Mouse (Mus musculus): ENCODE measurements at regions not wholly inside any gene's neighbourhood (a gene's known extent, or its start where the extent isn't known, plus 50 kb on each side); places are given as distances from the start of the nearest gene placed in this dataset.
A peak's percentile ranks its signal among the peaks of the same experiment; 100 is the strongest.

- no peak for DNase-seq (ENCODE audit: low spot score in 2 of 2)
These were observed 54.5 kb upstream of the Cmc1 start for GRCm38 (mm10) chr9:118204456-118204855.

- DNase-seq (ENCODE audit: low spot score in 2 of 2): no peak
These were observed 56.5 kb upstream of the Cmc1 start for GRCm38 (mm10) chr9:118206483-118206882.

GRCm38 (mm10) chr9:118219696-118220095, 69.7 kb upstream of the Cmc1 start:
- no peak for DNase-seq (ENCODE audit: low spot score in 2 of 2)

GRCm38 (mm10) chr9:118221186-118221585, 71.2 kb upstream of the Cmc1 start:
- DNase-seq (ENCODE audit: low spot score in 2 of 2): no peak

GRCm38 (mm10) chr9:118227401-118228061, 77.6 kb upstream of the Cmc1 start:
- DNase-seq (ENCODE audit: low spot score in 2 of 2): no peak

- DNase-seq (ENCODE audit: low spot score in 2 of 2): peak in 1 of 2 experiments; percentile 2
These were observed 78.9 kb upstream of the Cmc1 start for GRCm38 (mm10) chr9:118228691-118229427.

GRCm38 (mm10) chr9:118240711-118241110, 90.7 kb upstream of the Cmc1 start:
- no peak for DNase-seq (ENCODE audit: low spot score in 2 of 2)

GRCm38 (mm10) chr9:118246820-118247628, 97.0 kb upstream of the Cmc1 start:
- DNase-seq (ENCODE audit: low spot score in 2 of 2): no peak

- no peak for DNase-seq (ENCODE audit: low spot score in 2 of 2)
These were observed 103.9 kb upstream of the Cmc1 start for GRCm38 (mm10) chr9:118253829-118254228.

GRCm38 (mm10) chr9:118255200-118255733, 105.3 kb upstream of the Cmc1 start:
- no peak for DNase-seq (ENCODE audit: low spot score in 2 of 2)

GRCm38 (mm10) chr9:118255751-118256266, 105.8 kb upstream of the Cmc1 start:
- DNase-seq (ENCODE audit: low spot score in 2 of 2): peak; percentile 27 to 33

GRCm38 (mm10) chr9:118266298-118266697, 116.3 kb upstream of the Cmc1 start:
- no peak for DNase-seq (ENCODE audit: low spot score in 2 of 2)

- no peak for DNase-seq (ENCODE audit: low spot score in 2 of 2)
These were observed 121.7 kb upstream of the Cmc1 start for GRCm38 (mm10) chr9:118271681-118272080.

GRCm38 (mm10) chr9:118272713-118273407, 122.9 kb upstream of the Cmc1 start:
- no peak for DNase-seq (ENCODE audit: low spot score in 2 of 2)

- no peak for DNase-seq (ENCODE audit: low spot score in 2 of 2)
These were observed 135.5 kb upstream of the Cmc1 start for GRCm38 (mm10) chr9:118285481-118285880.

- DNase-seq (ENCODE audit: low spot score in 2 of 2): no peak
These were observed 137.6 kb upstream of the Cmc1 start for GRCm38 (mm10) chr9:118287606-118288005.

- no peak for DNase-seq (ENCODE audit: low spot score in 2 of 2)
These were observed 142.9 kb upstream of the Cmc1 start for GRCm38 (mm10) chr9:118292836-118293235.

GRCm38 (mm10) chr9:118294011-118294410, 144.0 kb upstream of the Cmc1 start:
- DNase-seq (ENCODE audit: low spot score in 2 of 2): no peak

- no peak for DNase-seq (ENCODE audit: low spot score in 2 of 2)
These were observed 152.9 kb upstream of the Cmc1 start for GRCm38 (mm10) chr9:118302785-118303384.

- no peak for DNase-seq (ENCODE audit: low spot score in 2 of 2)
These were observed 159.5 kb upstream of the Eomes start for GRCm38 (mm10) chr9:118318357-118319140.

Data from right cerebral cortex, postnatal 10 days (tissue).